Mouse (Mus musculus): Measurements from ENCODE around the gene Syn3. TPM values are rescaled to one million over a fixed set of nuclear protein-coding genes. Genes with fewer than 3 reads are reported as not detected.

Syn3 gene
- total RNA-seq, 1 experiment from 2014 or later, result 3.4 TPM

GRCm38 (mm10) chr10:86368811-86369210 is 129.9 kb downstream of the Syn3 start:
- no peak for DNase-seq

DNA sequence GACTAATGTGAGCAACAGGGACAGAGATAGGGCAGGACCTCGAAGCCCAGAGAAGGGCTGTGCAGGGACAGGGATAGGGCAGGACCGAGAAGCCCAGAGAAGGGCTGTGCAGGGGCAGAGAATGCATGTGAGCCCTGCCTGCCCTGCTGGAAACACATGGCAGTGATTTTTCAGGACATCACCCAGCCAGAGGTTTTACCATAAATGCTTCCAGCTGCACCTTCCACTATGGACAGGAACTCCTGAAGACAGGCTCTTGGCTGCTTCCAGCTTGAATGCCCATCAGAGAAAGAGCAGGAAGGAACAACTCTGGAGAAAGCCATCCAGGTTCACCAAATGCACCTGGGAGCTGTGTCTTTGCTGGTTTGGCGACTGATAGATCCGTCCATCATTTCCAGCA is 131.3 kb downstream of the Syn3 start:
- DNase-seq, result no peak

DNA sequence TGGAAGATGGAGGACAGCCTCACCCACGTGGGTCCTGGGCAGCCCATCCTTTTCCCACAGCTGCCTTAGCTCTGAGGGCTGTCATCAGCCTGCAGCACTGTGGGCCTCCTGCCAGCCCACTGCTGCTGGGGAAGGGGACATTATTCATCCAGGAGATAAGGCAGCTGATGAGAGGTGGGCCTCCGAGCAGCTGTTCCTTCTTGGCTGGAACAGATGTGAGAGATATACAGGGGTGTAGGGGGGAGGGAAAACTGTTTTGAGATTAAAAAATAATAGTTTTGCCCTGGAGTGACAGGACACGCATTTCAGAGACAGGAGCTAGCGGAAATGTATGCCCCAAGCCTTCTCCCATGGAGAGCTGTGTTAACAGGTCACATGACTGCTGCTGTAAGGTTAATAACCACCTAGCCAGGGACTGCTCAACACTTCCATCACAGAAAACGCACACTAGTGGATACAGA is 133.0 kb downstream of the Syn3 start:
- DNase-seq, result peak; percentile 47

- no peak for DNase-seq
These were observed 134.9 kb downstream of the Syn3 start for GRCm38 (mm10) chr10:86363669-86364309.

- DNase-seq, result no peak
These were observed 139.0 kb downstream of the Syn3 start for GRCm38 (mm10) chr10:86359699-86360098.

GRCm38 (mm10) chr10:86359208-86359607 is 139.5 kb downstream of the Syn3 start:
- DNase-seq, result no peak

DNA sequence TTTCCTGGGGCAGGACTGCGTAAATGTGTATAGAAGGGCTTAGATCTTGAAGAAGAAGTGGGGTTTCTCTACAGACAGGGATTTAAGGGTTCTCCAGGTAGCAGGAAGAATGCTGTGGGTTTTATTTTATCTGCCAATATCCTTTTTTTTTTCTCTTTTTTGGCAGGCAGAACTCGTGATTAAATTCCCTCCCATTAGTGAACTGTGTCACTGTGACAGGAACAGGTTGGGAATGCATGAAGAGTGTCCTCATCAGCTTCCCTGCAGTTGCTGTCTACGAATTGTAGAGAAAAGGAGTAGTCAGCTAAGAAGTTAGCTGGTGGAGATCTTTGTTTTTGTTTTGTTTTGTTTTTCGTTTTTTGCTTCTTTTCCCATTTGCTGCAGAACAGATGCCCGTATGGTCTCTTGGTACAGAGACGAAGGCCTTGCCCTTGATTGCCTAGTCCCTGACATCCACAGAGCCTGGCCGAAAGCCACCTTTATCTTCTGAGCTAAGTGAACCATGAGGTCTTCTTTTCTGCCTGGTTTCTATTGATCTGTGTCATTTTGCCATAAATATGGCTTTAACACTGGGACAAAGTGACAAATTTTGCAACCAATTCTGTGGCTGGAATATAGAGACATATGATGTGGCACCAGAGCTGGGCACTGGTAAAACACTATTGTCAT is 140.3 kb downstream of the Syn3 start:
- no peak for DNase-seq

GRCm38 (mm10) chr10:86356819-86357563 is 141.7 kb downstream of the Syn3 start:
- no peak for DNase-seq

- no peak for DNase-seq
These were observed 146.2 kb downstream of the Syn3 start for GRCm38 (mm10) chr10:86352521-86352920.

- DNase-seq, result no peak
These were observed 147.4 kb downstream of the Syn3 start for GRCm38 (mm10) chr10:86351287-86351686.

DNA sequence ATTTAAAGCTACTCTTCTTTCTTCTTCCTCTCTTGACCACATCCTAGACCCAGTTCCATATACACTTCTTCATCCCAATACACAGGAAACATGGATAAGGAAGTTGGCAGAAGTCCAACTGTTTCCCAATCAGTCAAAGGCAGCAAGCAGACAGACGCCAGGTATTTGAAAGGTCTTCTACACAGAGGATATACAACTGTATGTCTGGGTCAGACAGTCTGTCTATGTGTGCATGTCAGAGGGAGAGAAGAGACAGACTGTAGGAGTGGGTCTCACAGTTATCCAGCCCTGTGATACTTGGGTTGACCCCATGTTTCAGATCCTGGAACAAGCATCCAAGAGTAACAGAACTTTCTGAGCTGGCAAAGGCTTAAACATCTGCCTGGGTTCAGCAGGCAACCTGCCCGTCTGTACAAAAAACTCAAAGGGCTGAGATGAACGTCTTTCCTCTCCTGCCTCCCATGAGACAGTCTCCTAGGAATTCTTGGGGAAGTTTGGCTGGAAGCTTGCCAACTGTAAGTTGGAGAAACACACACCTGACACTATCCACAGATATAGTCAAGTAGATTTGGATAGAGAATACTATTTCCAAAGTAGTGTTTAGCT is 152.4 kb downstream of the Syn3 start:
- no peak for DNase-seq

DNA sequence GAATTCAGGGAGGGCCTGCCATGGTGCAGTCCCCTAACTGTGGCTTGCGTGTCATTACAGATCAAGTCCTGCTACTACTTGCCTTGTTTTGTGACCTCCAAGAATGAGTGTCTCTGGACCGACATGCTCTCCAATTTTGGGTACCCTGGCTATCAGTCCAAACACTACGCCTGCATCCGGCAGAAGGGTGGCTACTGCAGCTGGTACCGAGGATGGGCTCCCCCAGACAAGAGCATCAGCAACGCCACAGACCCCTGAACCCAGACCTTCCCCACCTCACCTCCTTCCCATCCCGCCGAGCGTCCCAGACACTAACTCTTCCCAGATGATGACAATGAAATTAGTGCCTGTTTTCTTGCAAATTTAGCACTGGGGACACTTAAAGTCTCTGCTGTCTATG is 153.1 kb downstream of the Syn3 start:
- DNase-seq, result no peak

DNA sequence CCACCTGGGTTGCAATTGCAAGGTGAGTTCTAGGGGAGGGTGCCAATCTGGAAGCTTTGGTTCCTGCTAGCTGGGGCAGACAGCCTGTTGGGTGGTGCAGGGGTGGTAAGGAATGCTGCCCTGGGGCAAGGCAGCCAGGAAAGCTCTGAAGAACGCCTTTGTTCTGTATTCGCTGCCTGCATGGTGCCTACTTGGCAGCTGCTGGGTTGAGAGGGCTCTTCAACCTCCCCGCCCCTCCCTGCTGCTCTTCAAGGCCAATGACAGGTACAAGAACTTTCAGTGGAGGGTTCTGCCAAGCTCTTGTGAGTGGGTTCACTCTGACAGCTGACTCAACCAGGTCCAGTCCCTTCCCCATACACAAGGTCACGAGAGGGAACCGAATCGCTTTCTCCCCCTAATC is 154.0 kb downstream of the Syn3 start:
- no peak for DNase-seq

DNA sequence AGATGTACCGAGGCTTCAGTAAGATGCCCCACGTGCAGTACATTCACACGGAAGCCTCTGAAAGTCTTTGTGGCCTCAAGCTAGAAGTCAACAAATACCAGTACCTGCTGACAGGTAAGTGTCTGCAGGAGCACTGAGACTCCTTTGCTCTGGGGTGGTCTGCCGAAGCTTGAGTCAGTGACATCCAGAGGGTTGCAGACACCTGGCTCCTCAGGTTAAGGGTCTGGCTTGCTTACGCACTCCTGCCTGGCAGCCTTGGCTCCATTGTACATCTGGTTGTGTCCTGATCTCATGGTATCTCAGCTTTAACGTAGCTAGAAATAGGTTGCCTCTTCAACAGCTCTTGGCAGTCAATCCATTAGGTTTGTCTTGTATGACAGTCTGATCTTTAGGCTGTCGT is 154.8 kb downstream of the Syn3 start:
- DNase-seq, result no peak

DNA sequence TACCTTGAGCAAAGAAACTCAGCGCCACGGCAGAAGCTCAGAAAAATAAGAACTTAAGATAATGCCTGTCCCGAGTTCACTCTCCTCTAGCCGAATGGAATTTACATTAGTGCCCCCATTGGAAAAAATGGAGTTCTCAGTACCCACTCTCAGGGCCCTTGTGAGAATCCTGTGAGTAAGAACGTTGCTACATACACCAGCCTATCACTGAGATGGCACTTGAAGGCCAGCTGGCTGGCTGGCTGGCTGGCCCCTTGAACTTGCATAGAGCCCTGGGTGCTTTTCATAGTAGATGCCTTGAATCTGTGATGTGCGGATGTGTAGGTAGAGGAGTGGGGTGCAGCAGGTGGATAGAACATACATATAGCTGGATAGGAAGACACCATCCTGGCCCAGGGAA is 155.3 kb downstream of the Syn3 start:
- no peak for DNase-seq

DNA sequence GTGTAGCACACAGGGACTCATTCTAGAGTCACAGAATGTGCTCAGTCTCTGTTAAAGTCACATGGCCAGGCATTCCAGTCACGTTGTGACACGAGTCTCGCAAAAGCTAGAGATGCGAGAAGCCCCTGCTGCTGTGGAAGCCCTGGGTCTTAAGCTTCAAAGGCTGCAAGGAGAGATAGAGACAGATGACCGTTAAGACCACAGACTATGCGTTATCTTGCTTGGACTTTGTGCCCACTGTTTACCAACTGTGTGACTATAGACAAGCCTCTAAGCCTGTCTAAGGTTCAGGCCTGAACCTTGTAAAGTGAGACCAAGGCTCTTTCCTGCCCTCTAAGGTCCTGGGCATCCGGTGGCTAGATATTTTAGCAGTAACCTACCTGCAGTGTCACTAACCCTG is 156.0 kb downstream of the Syn3 start:
- DNase-seq, result no peak

GRCm38 (mm10) chr10:86342151-86342550 is 156.5 kb downstream of the Syn3 start:
- no peak for DNase-seq

- DNase-seq, result peak; percentile 59
These were observed 157.1 kb downstream of the Syn3 start for GRCm38 (mm10) chr10:86341589-86341988.

DNA sequence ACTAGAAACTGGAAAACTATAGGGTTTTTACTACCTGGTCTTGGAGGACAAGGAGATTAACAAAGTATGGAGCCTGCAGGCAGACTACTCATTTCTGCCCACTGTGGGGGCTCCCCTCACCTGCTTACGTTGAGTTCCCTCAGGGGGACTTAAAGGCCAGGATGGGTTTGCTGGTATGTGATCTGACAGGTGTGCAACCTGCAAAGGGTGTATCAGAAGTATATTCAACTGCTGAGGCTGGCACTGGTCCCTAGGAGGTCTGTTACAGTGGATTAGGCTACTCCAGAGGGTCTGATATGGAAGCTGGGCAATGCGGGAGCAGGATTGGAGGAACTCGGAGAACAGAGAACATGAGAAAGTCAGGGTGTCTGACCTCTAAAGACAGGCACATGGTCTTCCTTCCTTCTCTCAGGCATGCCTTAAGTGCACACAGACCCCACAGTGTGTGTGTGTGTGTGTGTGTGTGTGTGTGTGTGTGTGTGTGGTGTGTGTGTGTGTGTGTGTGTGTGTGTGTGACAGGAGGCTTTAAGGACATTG is 157.6 kb downstream of the Syn3 start:
- no peak for DNase-seq

- DNase-seq, result no peak
These were observed 158.3 kb downstream of the Syn3 start for GRCm38 (mm10) chr10:86340421-86340820.

DNA sequence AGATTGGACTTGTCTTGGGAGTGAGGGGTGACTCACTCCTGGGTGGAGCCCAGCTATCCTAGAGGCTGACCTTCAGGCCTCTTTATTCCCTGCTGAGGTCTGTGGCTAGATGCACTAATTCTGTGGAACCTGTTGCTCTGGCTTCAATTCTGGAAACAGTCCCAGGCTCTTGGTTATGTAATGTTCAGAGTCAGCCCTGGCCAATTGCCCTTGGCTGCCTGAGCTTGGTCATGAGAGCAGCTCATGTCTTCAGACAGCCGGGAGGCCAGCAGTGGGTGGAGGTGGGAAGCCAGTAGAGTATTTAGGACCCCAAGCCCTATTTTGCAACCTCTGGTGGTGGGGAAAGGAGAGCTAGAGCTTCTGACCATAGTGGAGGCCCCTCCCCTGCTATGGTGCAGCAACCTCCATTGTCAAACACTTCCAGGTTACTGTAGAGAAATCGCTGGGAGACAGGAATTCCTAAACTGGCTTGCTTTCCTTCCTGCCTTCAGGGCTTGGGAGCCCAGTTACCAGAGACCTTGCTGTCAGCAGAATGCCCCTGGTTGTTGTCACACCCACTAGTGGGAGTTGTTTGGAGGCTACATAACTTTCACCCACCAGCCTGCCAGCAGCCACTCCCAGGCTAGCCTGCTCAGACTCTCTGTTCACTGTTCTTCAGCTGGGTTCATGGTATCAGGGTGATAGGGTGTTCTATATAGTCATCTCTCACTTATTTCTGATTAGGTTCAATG is 158.9 kb downstream of the Syn3 start:
- DNase-seq, result peak; percentile 84

- no peak for DNase-seq
These were observed 159.6 kb downstream of the Syn3 start for GRCm38 (mm10) chr10:86339121-86339520.

Data from adrenal gland, postnatal 25 days (tissue).